Mouse (Mus musculus): ENCODE results near the gene Afap1l2.

Gene Afap1l2

DNA sequence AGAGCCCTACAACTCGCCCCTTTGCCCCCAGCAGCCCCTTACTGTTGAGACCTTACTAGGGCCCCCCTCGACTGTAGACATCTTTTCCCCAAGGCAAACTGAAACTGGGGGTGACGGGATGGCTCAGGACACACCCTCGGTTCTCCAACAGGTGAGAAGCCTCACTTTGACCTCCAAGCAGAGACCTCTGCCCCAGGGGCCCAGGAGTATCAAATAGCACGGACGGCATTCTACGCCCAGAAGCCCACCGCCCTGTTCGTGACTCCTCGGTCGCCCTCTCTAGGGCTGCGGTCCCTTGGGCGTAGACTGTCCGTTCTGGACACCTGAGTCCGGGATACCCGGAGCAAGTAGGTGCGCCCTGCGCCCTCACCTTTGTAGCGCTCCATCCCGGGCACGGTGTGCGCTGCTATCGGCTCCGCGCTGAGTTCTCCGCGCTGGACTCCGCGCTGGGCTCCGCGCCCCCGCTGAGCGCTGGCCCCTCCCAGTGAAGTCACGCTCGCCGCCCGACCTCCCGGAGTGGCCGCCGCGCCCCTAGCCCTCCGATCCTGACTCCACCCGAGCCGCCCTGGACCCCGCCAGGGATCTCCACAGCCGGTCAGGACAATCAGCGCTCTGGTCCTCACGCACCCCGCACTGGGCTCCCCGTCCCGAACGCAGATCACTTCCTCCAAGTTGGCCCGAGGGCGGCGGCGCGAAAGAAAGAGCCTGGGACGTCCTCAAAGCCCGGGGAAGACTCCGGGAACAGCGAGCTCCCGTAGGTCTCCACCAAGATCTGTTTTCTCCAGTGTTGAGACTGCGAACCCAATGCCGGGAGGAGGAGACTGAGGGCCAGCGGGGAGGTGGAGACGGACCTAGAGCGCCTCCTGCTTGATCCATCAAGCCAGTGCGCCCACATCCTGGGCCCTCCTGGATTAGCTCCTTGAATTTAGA lies at the start of gene Afap1l2:
TSS of gene Afap1l2 (minus strand) at position 448 of the 930 bp plus-strand sequence.
- no peak for DNase-seq

DNA sequence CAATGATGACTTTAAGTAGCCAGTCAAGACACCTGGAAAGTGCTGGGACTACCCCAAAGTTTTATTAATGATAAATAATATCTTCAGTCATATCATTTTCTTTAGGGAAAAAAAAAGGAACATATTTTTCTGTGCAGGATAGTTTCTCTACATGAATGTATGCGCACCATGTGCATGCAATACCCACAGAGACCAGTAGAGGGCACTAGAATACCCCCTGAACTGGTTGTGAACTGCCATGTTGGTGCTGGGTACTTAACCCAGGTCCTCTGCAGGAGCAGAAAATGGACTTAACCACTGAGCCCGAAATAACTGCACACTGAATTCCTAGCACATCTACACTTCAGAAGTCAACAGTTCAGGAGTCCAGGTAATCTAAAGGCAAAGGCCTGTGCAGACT lies 49.5 kb upstream of the Afap1l2 start:
- DNase-seq: no peak

DNA sequence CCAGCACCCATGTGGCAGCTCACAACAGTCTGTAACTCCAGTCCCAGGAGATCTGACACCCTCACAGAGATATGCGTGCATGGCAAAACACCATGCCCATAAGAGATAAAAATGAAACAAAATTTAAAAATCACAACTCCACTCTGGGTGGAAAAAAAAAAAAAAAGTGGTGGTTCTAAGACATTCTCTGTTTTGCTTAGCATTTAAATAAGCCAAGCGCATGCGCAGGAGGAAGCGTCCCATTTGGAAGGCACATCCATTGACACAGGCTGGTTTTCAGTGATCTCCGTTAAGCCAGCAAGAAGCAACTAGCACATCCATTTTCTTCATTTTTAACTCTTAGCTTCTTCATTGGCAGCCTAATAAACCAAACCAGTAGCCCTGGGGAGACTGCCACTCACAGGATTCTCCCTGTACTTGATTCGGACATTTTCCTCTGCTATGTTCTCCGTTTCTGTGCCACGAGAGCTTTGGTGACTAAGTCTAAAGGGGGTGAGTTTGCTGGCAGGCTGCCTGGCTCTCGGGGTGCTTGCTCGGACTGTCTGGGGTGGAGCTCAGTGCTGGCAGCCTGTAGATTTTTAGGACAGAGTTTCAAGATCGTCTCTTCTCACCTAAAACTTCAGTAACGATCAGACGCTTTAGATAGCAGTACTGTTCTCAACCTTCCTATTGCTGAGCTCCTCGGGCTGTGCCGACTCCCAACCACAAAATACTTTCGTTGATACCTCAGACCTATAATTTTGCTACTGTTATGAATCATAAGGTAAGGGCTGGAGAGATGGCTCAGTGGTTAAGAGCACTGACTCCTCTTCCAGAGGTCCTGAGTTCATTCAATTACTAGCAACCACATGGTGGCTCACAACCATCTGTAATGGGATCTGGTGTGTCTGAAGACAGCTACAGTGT lies 47.4 kb upstream of the Afap1l2 start:
- DNase-seq: no peak

DNA sequence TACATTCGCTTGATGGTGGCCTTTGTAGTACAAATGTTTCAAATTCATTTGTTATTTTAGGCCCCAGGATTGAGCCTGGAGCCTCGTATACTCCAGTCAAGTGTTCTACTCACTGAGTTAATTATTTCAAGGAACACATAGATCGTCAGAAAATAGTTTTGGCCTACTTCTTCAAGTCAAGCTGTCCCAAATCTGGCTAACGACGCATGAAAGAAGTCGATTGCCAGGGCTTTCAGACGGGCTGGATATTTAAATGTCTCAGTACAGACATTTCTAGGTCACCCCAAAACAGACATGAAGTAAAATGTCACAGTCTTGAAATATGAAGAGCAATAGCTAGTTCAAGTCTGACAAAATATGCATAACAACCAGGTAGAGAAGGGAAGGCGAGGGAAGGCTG lies 44.9 kb upstream of the Afap1l2 start:
- no peak for DNase-seq

DNA sequence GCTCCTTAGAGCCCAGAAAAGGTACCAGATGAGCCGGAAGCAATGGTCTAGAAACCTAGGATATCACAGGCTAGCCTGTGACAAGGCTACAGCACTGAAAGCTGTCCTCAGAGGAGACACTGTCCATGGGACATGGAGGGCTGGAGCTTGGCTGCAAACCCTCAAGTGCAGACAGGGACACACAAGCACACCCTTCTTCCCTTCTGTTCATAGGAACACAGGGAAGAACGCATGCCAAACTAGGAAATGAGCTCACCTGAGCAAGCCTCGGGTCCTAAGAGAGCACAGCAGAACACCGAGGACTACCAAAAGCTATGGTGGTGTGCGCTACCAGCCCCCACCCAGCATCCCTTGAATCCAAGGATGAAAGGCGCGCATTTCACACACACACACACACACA lies 44.0 kb upstream of the Afap1l2 start:
- no peak for DNase-seq

DNA sequence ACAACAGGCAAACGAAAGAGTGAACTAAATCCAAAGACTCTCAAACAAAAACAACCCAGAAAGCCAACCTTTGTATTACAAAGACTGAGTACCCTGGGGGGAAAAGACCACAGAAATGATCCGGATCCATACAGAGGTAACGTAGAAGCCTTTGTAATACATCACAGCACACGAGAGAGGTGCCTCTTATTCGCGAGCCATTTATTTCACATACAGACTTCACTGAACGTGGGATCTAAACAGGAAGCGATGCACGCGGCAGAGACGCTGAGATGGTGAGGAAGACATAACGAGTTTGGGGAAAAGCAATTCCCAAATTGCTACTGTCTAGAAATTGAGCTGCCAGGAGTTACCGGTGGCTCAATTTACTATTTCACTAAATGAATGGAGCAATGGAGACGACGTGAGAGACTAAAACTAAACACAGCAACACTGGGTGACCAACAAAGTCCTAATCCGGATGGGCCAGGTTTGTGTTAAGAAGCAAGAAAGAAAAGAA lies 41.6 kb upstream of the Afap1l2 start:
- DNase-seq: no peak

DNA sequence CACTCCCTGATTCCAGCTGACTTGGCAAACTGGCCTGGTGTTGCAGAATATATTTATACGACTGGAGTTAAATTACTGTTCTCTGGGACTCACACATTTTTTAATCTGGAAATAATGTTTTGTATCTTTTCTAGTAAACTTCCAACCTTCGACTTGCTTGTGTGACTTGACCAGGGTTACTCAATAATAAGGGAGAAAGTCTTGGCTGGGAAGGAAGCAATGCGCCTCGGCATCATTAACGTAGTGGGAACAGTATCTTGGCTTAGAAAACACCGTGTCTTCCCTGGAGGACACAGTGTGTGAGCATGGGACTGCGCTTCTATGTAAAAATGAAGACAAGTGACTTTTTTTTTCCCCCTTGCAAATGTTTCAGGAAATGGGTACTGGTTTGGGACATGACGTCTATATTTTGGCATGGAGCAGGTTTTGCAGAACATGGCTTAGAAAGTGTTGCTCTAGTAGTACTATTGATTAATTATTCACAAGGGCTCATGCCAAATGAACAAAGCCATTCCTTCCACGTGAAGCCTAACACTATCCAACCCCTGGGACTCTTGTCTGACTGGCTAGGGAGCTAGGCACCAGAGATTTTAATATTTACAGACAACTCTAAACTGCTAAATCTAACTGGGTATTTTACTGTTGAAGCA lies 39.8 kb upstream of the Afap1l2 start:
- DNase-seq: no peak

DNA sequence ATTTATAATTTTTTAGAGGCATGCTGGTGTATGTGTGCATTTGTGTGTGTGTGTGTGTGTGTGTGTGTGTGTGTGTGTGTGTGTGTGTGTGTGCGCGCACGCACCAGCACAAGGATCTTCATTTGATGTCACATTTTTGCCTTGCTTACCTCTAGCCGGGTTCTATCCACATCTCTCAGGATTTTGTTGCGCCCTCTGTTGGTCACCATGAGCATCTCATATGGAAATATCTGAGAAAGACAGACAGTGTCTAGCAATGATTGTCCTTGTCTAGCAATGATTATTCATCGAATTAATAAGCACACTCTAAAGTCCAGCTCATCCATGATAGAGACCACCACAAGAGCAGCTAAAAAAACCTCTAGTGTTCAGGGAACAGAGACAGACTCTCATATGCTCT lies 31.2 kb upstream of the Afap1l2 start:
- no peak for DNase-seq

DNA sequence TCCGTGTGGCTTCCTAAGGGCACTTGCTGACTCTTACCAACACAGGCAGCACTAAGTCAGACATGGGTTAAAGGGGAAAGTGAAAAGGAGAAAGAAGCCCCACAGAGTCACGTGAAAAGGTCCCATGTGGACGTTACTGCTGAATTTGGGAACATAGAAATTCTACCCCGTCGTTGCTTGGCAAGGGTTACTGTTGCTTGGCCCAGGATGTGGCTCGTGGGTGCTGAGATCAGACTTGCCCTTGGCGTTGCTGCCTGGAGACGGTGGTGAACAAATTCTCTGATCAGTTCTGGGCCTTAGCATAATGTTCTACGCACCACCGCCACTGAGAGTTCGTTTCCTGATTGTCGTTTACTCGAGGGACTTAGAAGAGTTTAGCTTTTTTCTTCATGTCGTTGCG lies 28.8 kb upstream of the Afap1l2 start:
- DNase-seq: no peak

DNA sequence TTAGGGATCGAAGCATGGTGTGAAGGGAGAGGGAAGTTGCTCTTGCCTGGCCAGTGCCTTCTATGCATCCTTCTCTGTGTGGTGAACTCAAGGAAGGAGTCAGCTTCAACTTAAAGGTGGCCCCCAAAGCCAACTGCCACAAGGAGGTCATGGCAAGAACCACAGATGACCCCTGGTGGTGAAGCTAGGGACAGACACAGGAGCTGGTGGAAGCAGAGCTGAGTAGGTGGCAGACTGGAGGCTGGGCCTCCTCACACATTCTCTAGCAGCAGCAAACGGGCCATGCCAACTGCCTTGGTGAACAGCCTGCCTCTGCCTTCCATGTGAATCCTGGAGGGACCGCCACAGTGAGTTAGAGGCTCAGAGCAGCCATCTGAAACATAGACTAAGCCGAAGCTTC lies 23.6 kb upstream of the Afap1l2 start:
- peak; percentile 71 for DNase-seq

DNA sequence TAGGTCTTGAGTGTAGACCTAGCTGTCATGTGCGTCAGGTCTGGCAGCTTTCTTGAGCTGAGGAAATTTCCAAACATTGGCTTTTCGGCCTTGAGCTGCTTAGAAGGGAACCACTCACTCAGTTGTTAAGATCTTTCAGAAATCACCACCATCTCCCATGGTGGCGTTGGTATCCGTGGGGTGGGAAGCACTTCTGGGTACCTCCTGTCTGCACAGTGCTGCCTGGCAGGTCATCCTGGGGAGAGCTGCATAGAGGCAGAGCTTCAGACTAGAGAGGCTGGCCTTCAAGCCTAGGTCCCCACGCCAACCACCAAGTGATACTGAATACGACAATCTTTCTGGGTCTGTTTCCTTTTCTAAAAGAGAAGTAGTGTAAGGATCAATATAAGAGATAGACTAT lies 21.4 kb upstream of the Afap1l2 start:
- no peak for DNase-seq

DNA sequence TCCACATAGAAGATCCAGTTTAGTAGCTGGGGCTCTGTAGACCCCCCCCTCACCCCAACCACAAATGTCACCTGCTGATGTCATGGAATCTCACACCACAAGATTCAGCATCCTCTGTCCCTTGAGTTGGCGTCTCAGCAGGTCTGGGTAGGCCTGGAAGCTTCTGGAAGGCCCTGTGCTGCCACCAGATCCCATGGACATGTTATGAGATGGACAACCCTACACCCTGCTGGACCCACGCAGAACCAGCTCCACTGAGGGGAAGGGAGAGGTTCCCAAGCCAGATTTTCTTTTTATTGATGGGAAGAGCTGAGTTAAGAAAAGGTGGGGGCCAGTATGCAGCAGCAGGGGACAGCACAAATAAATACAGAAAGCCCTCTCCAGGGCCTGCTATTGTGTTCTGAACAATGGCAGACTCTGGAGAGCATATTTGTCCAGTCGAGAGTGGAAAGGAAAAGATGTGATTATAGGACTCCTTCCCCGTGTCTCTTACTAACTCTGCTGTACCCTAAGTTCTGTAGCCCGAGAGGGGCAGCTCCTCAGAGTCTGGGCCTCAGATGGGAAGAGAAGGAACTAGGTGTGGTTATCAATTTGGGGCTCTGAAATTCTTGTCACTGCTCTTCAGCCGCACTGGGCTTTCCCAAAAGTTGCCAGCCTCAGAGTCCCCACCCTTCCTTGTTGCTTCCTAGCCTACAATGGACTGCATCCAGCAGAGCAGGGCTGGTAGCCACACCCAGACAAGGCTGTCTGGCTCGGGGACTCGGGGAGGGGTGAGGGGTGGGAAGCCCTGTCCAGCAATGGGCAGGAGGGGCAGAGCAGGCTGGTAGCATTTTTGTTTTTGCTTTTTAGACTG lies 20.5 kb upstream of the Afap1l2 start:
- DNase-seq: no peak

DNA sequence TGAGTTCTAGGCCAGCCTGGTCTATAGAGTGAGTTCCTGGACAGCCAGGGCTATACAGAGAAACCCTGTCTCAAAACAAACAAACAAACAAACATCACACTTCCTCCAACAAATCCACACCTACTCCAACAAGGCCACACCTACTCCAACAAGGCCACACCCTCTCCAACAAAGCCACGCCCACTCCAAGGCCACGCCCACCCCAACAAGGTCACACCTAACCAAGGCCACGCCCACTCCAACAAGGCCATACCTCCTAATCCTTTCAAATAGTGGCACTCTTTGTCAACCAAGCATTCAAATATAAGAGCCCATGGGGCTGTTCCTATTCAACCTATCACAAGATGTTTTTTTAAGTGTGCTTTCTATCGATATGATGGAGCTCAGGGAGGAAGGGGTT lies 18.5 kb upstream of the Afap1l2 start:
- no peak for DNase-seq

DNA sequence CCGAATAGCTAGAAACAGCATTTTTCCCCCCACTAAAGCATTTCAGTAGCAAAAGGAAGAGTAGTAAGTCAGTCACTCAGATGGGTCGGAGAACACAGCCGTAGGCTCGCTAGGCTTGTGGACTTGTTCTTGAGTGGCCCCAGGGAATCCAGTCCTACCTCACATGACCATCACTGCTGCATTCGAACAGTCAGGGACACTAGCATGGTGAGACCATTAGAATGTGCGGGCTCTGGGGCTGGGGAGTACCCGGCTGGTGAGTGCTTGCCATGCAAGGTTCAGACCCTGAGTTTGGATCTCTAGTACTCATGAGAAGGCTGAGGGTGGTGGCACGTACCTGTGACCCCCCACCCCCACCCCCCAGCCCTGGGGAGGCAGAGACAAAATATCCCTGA lies 9.8 kb upstream of the Afap1l2 start:
- DNase-seq: no peak

DNA sequence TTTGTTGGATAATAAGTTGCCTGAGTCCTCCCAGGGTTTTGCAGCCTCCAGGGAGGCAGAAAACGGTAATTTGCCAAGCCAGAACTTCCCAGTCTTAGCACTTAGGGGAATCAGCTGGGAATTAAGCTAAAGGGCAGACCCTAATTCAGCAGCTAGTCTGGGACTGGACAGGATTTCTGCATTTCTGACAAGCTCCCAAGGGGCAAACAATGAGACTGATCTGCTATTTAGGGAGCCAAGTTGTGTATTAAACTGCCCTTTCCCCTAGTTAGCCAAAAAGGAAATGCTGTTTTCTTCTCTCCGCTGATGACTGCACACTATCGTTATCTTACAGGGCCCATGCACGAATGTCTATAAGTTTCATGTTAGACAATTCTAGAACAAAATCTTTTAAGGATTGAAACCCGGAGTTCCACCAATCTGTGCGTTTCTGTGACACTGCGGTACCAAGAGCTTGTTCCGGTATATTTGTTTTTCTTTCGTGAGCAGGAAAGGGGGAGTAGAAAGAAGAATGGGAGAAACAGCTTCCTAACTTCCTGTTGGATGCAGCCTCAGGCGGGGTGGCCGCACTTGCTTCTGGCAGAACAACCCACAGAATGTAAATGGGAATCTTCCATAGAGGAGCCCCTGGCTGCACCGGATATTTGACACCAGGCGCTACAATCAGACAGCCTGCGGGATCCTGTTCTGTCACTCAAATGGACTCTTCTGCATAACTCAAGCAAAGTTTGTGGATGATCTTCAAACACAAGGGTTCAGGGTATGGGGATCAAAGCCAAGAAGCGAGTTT lies 9.2 kb upstream of the Afap1l2 start:
- no peak for DNase-seq

DNA sequence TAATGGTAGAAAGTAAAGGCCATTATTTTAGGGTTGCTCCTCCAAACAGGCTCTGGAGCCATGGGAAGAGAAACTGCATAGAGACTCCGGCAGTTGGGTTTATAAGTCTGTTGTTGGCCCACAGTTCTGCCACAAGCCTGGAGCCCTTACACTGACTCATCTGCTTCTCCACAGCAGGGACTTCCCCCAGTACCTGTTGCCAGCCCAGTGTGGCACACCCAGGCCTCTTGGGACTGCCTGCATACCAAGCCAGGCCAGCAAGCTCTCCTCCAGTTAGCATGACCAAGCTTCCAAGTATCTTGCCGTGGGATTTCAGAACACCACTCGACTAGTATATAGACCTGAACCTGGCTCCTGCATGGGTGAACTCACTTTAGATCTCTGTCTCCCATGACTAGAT lies 6.8 kb upstream of the Afap1l2 start:
- DNase-seq: no peak

DNA sequence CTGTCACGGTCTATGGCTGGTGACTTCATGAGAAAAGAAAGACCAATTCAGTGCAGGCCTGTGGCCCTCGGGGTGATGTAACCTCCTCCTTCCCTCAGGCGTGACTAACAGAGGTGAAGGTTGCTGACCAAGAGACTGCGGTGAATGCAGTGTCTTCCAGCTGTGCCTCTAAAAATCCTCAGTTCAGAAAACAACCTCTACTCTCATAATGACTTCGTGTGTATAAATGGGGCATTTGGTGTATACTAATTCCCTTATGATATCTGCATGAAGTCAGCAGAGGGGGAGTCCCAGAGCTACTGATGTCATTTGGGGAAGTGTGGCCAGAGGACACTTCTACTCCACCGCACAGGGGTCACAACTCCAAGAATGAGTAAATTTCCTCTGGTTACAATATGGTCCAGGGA lies 5.2 kb upstream of the Afap1l2 start:
- no peak for DNase-seq

DNA sequence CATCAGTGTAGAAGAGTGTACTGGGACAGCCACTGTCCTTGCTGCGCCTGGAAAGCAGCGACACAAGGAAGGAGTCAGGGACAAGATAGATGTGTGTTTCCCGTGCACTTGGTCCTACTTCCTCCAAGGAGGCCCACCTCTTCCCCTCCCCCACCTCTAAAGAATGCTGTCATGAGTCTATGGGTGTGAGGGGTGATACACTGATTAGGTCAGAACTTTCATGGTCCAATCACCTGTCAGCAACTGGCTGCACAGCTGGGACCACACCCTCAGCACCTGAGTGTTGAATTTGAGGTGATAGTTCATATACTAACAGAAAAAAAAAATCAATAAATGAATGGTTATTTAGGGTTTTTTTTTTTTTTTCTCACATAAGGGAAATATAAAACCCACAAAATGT lies 4.0 kb upstream of the Afap1l2 start:
- no peak for DNase-seq

DNA sequence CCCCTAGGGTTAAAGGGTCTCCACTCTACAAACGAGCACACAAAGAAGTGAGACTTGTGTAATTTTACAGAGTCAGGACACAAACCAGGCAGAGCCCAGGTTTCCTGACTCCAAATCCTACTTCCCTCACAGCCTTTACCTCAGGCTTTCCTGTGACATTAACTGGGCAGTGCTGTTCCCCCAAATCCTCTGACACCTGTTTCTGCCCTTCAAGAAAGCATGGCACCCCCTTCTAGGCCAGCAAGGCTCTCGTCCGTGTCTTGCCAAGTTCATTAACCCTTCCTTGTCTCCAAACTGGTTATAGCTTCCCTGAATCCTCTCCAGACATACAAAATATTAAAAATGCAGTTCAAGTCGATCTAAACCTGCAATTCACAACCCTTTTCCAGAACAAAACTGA lies 2.0 kb upstream of the Afap1l2 start:
- DNase-seq: no peak

DNA sequence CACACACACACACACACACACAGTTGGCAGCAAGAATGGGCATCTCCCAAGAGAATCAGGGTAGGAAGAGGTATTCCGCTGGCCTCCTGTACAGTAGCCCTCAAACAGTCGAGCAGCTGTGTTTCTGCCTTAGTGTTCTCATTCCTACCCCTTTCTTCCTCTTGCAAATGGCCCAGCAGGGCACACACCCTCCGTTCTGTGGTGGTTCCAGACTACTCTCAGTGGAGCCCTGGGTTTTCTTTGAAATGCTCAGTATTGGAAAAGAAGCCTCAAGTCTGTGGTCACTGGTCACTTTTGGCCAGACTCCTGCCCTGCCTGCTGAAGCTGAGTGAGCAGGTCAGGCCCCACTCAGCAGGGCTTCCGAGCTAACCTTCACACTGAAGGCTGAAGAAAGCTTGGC lies 1.6 kb upstream of the Afap1l2 start:
- no peak for DNase-seq

DNA sequence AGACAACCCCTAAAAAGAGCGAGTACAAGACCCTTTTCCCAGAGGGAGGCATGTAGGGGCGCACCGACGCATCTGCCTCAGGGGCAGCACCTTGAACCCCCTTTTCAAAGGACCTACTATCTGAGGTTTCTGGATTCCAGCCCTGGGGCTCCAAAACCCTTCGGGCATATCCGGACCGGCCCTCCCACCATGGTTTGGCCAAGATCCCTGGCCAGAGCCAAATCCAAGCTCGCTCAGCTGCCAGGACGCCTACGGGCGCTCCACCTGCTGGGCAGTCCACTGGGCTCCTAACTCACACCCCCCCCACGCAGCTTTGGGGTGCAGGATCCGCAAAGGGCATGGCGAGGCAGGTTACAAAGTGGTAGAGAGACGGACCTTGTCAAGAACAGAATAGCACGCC lies 737 bp downstream of the Afap1l2 start:
- DNase-seq: no peak

Measured in layer of hippocampus, adult 9-11 months (tissue).